Mouse (Mus musculus) adrenal gland, adult 8-10 months (tissue): Measurements from ENCODE around the gene Vgll4. TPM values are rescaled to one million over a fixed set of nuclear protein-coding genes. Genes with fewer than 3 reads are reported as not detected.

Experiments used
- DNase-seq: peaks from one replicate; pipeline ENCODE4 v3.0.0; 2022
- total RNA-seq, 4 experiments: library from RNA; stranded (reverse); gene quantifications; 2 replicates each; pipeline ENCODE4 v1.2.4; 2022

Gene Vgll4
- total RNA-seq, 4 experiments from 2014 or later, result 43.0 to 49.5 (median 45.6) TPM

- DNase-seq, result no peak
These were observed 51.8 kb downstream of the Vgll4 start for GRCm38 (mm10) chr6:114917770-114918635.

- DNase-seq, result no peak
These were observed 52.7 kb downstream of the Vgll4 start for GRCm38 (mm10) chr6:114917129-114917528.

GRCm38 (mm10) chr6:114916715-114916992, 53.1 kb downstream of the Vgll4 start:
- DNase-seq, result no peak

DNA sequence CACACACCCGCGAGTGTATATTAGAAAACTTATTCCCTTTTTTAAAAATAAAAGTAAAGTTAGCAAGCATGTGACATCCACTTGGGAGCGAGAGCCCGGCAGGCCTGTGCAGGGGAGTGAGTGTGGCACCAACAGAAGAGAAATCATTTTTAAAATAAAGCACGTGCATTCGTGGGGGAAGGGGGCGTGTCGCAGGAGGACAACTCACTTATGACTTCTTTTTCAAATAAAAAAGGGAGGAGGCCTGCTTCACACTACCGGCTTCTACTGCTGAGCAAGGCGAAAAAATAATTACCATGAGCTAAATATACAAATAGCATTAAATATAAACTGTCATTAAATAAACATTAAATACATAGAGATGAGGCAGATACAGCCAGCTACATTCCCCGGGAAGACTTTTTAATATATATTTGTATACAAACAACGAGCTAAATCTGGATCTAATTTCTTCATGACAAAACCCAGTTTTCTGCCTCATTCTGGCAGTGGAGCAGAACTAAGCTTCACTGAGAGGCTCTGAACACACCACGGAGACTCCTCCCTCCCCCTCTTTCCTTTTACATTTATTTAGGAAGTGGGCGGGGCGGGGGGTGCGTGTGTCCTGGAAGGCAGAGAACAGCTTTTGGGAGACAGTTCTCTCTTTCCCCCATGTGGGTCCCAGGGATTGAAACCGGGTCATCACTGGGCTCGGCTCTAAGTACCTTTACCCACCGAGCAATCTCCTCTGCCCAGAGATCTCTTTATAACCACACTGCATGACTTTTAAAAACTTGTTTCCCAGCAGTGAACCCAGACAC, 53.7 kb downstream of the Vgll4 start:
- no peak for DNase-seq

DNA sequence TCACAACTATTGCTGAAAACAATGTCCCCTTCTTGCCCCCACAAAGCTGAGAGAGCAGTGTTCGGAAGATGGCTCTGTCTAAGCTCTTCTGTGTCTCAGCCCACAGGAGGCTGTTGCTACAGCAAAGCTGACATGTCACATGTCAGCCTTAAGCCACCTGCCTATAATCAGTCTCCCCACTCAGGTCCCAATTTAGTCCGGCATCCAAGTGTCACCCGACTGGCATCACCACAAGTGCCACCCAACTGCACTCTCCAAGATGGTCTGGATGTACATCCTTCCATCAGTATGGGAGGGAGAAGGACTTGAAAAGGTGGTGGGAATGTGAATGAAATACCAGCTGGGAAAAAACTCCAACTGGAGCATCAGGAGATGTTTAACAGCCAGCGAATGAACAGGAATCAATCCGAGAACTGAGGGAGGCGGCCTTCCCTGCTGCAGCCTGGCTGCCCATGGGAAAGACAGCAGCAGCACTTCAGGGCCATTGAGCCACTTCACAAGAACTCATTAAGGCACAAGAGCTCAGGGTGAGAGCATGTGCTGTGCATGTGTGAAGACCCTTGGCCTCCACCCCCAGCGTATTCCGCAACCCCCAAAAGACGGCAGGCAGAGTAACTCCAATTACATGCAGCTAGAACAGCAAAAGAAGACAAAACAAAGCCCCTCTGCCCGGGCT, 55.6 kb downstream of the Vgll4 start:
- no peak for DNase-seq

DNA sequence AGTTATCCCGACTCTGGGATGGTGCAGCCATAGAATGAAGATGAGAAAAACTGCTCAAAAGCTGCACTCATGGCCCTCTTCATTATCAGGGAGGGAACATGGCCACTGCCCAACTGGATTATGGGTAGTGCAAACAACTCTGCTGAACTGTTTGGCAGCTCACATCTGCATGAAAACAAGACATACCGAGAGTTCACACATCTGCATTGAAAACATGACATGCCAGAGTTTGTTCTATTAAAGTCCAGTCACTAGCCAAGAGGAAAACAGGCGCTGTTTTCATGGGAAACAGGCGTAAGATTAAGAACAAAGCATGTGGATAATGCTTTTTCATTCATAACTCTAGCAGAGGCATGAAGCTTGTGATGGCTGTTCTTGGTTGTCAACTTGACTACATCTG, 56.7 kb downstream of the Vgll4 start:
- no peak for DNase-seq

- no peak for DNase-seq
These were observed 58.3 kb downstream of the Vgll4 start for GRCm38 (mm10) chr6:114911540-114911939.

DNA sequence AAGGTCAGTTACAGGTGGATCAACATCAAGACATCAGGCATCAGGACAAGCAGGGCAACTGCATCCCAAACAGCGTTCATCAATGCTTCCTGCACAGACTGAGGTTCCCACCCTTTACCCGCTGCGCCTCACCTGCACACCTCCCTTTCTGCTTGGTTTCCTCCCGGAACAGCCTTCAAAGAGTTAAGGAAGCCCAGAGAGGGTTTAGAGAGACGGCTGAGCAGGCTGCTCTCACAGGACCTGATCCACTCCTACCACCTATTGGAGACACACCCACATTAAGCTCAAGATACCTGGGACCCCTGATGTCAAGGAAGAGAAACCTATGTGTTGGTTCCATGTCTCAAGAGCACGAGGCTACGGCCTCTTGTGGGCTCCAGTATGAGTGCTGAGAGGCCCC, 60.0 kb downstream of the Vgll4 start:
- no peak for DNase-seq

- DNase-seq, result no peak
These were observed 62.3 kb downstream of the Vgll4 start for GRCm38 (mm10) chr6:114907459-114907858.

DNA sequence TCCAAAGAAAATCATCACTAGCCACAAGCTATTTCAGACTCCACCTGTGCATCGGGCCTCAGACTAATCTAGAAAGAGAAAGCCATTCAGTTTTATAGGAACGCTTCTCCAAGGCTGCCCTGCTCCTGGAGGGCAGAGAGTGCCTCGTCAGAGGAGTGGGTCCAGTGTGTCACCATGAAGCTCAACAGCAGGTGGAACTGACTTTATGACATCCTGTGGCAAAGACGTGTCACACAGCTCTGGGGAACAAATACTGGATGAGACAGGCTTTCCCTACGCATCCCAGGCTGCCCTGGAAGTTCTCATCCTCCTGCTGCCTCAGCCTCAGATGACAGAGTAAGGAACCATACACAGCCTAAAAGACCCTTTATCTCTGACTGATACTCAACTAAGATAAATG, 63.6 kb downstream of the Vgll4 start:
- no peak for DNase-seq

DNA sequence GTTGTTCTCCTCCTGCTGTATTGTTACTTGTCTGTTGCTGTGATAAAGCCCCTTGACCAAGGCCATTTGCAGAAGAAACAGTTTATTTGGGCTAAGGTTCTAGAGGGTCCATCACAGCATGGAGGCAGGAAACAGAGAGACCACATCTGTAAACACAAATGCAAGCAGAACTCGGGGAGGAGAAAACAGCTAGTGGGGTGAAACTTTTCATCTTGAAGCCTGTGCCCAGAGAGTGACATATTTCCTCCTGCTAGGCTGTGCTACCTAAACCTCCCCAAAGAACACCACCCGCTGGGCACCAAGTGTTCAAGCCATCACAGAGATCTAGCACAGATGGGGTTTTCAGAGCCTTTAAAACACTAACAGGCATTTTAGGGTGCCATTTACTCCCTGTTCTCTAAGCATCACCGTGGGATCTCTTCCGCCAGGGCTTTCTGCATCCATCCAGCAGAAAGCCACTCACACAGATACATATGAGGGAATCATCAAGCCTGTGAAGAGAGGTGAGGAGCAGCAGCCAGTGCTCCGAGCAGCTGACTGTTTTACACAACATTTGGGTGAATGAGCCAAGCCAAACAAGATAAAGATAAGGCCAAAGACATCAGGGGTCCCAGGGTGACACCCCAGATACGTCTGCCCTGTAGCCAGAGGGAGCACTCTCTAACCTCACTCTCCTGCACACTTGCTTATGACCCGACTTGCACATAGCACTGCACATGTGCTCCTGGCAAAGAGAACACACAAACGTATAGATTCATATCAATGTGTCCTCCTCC, 64.4 kb downstream of the Vgll4 start:
- DNase-seq, result no peak

DNA sequence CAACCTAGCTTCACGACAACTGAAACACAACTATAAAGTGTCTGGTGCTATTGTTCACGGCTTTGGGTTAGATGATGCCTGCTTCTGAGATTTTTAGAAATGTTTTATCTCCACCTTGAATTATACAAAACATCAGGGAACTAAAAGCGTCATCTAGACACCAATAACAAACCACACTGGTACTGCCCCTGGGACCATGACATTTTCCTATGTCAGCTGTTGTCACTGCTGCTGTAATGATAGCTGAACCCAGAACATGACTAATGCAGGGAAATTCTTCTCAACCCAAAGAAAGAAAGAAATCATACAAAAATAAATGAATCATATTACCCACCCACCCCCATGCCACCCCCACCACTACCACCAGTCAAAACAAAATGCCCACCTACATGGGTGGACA, 65.0 kb downstream of the Vgll4 start:
- no peak for DNase-seq

DNA sequence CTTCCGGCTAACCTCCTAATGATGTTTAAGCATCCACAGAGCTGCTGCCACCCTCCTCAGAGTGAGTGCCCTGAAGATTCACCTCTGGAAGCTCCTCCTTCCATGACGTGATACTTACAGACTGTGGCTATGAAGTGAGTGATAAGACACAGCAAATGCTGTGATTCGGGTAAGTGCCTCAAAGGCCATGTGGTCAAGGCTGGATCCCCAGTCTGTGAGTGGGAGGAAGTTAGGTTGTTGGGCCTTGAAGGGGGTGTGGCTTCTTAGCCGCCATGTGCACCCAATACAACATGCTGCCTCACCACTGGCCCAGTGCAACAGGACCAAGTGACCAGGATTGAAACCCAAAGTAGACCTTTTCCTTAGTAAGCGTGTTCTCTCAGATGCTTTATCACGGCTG, 65.6 kb downstream of the Vgll4 start:
- DNase-seq, result no peak

DNA sequence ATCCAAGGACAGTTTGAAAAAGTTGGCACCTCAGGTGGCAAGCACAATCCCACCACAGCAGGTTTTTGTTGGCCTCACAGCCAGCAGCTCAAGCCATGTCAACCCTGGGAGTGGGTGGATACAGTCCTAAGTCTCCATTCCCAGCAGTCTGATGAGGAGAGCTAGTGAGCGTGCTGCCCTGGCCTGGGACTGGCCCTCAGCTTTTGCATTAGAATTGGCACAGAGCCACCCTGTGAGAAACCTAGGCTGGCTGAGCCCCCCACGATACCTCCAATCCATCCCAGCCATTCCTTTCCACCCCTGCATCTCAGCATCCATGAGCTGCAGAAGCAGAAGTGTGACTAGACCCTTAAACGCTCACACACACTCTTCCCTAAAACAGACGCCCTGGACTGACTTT, 67.9 kb downstream of the Vgll4 start:
- no peak for DNase-seq

DNA sequence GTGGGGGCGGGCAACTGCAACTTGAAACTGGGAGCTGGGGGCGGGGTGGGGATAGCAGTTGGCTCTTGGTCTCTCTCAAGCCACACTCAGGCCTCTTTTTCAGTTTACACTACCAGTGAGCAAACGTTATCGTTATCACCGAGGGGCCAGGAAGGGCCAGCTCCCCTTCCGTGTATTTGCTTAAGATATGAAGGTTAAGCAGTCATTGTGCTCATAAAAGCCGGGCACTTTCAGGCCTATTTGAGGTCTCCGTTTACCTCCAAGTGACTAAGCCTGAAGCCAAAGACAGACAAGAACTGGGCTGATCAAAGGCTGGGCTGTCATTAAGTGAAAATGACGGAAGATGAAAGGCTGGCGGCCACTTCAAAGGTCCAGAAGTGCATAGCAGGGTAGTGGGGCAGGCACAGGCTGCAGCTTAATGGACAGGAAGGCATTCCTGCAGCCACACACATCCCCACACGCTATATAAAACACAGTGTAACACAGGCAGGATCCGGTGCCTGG, 68.4 kb downstream of the Vgll4 start:
- DNase-seq, result peak; percentile 75

DNA sequence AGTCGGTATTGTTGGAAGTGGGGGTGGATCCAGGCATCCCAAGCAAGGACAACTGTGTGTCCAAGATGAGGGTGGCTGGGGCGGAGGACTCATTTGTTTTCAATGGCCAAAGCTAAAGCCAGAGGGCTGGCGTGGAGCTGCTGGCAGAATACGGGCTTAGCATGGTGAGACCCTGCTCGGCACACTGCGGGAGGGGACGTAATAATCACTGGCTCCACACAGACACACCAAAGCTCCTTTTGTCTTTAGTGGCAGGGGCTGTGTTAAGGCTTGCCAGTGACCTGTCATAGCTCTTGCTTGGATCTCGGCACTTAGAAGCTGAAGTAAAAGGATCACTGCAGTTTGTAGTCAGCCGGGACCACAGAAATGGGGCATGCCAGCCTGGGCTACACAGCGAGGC, 69.6 kb downstream of the Vgll4 start:
- DNase-seq, result no peak

DNA sequence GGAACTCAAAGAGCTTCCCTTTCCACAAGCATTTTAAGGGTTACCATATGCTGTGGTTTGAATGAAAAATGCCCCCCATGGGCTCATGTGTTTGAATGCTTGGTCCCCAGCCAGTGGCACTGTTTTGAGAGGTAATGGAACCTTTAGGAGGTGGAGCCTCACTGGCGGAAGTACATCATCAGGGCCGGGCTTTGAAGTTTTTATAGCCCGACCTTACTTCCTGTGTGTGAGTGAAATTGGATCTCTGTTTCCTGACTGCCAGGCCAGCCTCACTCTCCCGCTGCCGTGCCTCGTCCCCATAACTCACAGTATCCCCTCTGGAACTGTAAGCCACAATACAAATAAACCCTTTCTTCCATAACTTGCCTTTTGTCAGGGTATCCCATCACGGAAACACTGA, 70.1 kb downstream of the Vgll4 start:
- no peak for DNase-seq

DNA sequence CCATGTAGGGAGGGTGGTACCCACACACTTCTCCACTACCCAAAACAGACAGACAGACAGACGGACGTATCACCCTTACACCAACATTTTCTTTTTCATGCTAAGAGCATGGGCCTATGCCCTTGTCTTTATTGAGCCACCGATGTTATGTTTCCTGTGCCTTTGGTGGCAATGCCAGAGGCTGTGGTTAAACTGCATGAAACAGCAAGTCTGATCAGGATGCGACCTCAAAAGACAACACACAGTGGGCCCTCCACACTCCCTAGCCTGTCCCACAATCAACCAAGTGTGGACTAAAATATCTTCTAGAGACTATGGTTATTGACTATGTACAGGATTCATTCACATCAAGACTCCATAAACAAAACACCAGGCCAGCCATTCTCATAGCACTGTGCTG, 70.8 kb downstream of the Vgll4 start:
- no peak for DNase-seq

- no peak for DNase-seq
These were observed 73.5 kb downstream of the Vgll4 start for GRCm38 (mm10) chr6:114896281-114896680.

DNA sequence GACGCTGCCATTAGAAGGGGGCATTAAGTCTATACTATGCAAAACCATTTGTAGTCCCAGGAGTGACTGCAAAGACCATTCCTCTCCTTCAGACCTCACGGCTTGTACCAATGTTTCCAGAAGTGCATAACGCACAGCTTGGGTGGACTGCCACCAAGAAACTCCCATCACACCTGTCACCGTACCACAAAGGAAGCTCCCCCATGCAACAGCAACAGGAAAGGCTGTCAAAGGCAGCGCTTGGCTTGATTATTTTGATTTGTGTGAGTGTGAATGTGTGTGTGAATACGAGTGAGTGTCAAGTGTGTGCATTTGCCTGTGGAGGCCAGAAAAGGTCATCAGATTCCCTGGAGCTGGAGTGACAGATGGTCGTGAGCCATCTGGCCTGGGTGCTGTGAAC, 74.6 kb downstream of the Vgll4 start:
- DNase-seq, result no peak

DNA sequence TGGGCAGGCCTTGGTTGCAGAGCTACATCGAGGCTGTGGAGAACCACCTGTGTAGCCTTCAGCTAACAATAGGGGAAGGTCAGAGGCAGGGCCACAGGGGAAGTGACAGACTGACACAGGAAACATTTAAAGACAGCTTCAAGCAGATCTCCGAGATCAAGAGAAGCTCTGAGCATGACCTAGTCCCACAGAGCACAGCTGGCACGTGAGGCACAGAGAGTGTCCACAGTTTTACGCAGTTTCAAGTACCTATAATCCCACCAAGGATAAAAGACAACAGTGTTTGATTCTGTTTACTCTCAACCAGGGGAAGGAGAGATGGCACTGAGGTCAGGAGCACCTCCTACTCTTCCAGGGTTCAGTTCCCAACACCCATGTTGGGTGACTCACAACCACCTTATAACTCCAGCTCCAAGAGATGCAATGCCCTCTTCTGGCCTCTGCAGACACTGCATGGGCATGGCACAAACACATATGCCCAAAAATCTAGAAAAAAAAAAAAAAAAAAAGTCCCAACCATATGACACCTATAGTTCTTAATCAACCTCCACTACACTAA, 75.2 kb downstream of the Vgll4 start:
- DNase-seq, result no peak
